Mouse (Mus musculus) large intestine, adult 2 months (tissue): ENCODE data around the gene Ddx51. TPM values are rescaled to one million over a fixed set of nuclear protein-coding genes. Genes with fewer than 3 reads are reported as not detected.

ENCODE experiments used
- DNase-seq: peaks from one replicate; pipeline ENCODE4 v3.0.0-alpha.2; 2012; ENCODE audit warnings: low read depth, low spot score
- WGBS: fragments of 180-500 bp; shearing (Covaris S2); methylation state at CpG from one replicate; pipeline ENCODE4 v1.1.7; 2018; 5-methylcytosine and 5-hydroxymethylcytosine counted together
- polyA plus RNA-seq: library from polyadenylated mRNA; depleted of rRNA; stranded (reverse); fragments of >200 nt; gene quantifications from 2 replicates; pipeline ENCODE4 v1.2.3, GENCODE M21; 2012; rRNA removed

Ddx51 gene
- polyA plus RNA-seq, 1 experiment, result 10.4 TPM

DNA sequence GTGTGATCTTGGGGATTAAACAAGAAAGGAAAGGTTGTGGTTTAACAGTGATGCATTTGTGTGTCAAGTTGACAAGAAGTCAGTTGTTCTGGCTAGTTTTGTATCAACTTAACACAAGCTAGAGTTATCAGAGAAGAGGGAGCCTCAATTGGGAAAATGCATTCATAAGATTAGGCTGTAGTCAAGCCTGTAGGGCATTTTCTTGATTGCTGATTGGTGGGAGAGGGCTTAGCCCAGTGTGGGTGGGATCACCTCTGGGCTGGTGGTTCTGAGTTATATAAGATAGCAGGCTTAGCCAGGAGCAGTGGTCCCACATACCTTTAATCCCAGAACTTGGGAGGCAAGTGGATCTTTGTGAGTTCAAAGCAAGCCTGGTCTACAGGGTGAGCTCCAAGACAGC is 6.9 kb upstream of the Ddx51 start:
- DNase-seq, result no peak

DNA sequence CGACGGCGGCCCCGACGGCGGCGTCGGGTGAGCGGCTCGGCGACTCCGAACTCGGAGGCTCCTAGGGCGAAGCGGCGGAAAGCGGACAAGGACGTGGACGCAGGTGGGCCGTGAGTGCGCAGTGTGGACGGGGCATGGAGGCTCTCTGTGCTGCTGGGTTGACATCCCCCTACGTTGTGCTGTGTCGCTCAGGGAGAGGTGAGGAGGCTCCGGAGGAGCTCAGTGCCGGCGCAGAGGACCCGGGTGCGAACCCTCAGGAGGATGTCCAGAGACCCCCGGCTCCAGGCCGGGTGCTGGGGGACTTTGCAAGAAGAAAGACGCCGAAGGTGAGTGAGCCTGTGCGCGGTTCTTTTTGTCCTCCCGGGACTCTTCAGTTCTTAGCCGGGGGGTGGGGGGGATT is 435 bp downstream of the Ddx51 start:
- DNase-seq, result no peak
- under 1% methylated on average over 37 of the region's 37 CpGs for WGBS

DNA sequence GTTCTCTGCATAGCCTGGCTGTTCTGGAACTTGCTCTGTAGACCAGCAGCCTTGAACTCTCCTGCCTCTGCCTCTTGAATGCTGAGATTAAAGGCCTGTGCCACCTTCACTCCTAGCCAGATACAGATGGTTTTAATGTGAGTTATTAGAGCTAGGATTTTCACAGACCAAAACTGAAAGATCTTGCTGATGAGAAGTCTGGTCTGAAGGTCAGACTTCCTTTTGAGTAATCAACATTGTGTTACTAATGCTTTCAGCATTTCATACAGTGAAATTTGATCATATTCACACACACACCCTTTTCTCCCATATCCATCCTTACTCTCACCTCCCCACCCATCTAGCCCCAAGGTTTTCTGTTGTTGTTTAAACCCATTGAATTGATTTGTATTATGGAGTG is 6.4 kb downstream of the Ddx51 start:
- no peak for DNase-seq

DNA sequence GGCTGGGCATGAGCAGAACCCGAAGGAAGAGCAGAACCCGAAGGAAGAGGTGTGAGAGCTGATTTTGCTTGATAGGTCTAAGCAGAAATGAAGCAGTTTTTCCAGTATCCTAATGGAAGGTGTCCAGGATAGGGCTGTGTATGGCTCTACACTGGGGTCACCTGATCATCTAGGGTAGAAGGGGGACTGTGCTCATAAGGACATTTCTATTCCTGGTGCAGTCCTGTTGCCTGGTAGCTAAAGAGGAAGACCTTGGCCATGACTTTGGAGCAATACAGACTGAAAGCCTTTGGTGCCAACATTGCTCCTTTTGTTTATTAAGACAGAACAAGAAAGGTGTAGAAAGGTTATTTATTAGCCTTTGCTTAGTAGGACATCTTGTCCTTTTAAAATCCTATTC is 10.8 kb downstream of the Ddx51 start:
- no peak for DNase-seq
- WGBS, result 93% methylated on average over 2 of the region's 2 CpGs

DNA sequence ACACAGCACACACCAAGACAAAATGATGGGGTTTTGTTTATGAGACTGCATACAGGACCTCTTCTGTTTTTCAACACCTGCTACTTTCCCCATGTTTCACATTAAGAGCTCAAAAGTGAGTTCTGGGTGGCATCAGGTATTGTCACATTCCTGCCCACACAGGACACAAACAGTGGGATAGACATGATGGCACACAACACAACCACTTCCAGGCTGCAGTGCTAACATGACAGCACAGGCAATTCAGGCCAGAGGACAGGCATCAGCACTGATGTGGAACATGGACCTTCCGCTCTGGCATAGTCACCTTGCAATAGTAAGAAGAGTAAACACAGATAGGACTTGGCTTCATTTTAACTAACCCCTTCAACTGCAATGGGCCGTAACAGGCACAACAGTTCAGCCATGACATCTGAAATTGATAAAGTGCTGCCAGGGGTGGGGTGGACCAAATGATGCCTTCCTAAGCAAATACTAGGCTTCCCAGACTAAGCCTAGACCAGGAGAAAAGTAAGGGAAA is 11.6 kb downstream of the Ddx51 start:
- no peak for DNase-seq
- WGBS, result 88% methylated on average over 2 of the region's 2 CpGs

DNA sequence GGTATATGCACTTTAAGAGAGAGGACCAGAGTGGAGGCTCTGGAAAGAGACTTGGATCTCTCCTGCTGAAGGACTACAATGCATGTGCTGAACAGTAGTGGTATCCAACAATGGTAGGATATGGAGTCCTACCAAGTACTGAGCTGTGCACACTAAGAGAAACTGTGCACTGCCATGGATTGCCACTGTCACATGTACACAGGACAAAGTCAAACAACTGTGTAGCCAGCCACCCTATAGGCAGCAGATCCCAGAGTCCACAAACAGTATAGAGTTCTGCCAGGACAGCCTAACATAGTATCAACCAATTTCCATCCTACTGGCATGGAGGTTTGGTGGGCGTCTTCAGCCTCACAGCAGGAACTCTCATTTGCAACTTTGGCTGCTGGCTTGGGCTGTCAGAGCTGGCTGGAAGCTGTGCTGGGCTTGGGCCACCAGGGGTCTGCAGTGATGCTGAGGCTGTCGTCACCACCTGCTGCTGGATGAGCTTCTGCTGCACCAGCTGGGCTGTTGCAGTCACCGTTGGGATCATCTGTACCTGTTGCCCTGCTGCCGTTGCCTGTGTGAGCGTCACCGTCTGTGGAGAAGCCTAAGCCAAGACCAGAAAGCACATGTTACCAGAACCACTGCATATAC is 12.4 kb downstream of the Ddx51 start:
- 80% methylated on average over 6 of the region's 6 CpGs for WGBS
- no peak for DNase-seq

DNA sequence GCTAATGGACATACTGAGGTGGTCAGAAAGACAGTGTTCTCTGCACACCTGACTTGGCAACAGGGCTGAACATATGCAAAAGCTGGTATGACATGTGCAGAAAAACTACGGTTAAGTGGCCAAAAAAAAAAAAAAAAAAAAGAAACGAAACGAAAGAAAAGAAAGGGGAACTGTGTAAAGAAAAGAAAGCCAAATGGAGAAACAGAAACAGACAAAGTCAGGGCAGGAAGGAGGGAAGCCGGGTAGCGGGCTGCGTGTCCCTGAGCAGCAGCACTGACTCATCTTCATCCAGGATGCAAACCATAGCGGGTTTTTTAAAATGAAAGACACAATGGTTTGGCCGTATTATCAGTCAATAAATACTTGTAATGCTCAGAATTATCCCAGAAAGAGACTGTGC is 28.8 kb downstream of the Ddx51 start:
- DNase-seq, result no peak
- 82% methylated on average over 8 of the region's 8 CpGs for WGBS

DNA sequence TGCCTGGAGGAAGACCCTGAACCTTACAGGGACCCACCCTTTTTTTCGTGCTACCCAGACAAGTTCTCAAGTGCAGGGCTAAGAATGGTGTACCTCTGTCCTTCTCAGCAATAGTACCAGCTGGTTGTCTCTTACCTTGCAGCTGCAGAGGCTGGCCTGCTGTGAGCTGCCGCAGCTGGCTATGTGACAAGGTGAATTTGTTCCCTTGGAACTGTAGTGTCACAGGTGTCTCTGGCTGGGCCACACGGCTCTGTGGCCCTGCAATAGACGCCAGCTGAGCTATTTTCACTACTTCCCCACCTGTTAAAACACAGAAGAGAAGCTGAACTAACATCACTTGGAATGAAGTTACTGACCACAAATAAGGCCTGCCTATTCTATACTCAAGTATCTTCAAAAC is 45.4 kb downstream of the Ddx51 start:
- no peak for DNase-seq
- WGBS, result 86% methylated on average over 4 of the region's 4 CpGs

DNA sequence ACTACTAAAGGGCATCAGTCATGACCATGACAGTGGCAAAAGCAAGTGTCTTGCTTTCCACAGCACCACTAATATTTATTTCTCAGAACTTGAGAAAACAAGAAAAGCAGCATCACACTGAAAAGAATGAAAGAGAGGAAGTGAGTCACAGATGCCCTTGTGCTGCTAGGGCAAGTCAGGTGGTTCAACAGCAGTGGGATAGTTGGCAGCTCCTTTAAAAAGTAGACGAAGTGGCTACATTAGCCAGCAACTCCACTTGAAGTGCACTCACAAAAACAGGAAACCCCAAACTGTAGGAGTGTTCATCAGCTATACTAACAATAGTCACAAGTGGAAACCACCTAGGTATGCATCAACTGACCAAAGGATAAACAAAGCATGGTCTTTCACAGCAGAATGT is 50.8 kb downstream of the Ddx51 start:
- DNase-seq, result no peak
- WGBS, result 75% methylated on average over 1 of the region's 1 CpGs

DNA sequence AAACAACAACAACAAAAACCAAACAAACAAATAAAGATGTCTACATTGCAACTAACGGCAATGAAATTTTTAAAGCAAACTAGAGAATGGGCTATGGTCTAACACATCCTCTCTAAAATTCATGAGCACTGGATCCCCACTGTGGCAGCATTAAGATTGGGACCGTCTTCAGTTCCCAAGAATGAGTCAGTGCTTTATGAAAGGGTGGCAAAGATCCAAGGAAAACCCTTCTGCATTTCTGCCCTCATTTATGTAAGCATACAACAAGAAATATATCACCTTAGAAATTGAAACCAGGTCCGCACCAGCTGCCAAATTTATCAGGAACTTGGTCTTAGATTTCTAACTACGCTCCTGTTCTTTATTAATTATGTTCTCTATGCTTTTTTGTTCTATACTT is 56.0 kb downstream of the Ddx51 start:
- WGBS, result 80% methylated on average over 4 of the region's 4 CpGs

More for the DNA sequence above, 56.0 kb downstream of the Ddx51 start:
- no peak for DNase-seq

Other genes with a start within 250 kb of the Ddx51 start
- gene Fbrsl1, start 204.9 kb upstream of the Ddx51 start, polyA plus RNA-seq, result 31.2 and 40.4 TPM in 2 replicates
- 0.26 and 0.27 TPM in 2 replicates for gene Galnt9, start 109.1 kb upstream of the Ddx51 start, polyA plus RNA-seq
- gene Noc4l, start within 50 bp of the Ddx51 start, polyA plus RNA-seq, result 58.3 and 61.3 TPM in 2 replicates
- gene Ep400, start 117.3 kb downstream of the Ddx51 start, polyA plus RNA-seq, result 33.9 and 49.5 TPM in 2 replicates
- gene Pus1, start 127.2 kb downstream of the Ddx51 start, polyA plus RNA-seq, result 36.8 and 37.9 TPM in 2 replicates
- gene Ulk1, start 156.6 kb downstream of the Ddx51 start, polyA plus RNA-seq, result 16.6 and 21.0 TPM in 2 replicates
- gene Hscb, start 186.3 kb downstream of the Ddx51 start, polyA plus RNA-seq, result 13.1 and 14.8 TPM in 2 replicates
- 8.2 and 13.4 TPM in 2 replicates for gene Chek2, start 186.5 kb downstream of the Ddx51 start, polyA plus RNA-seq
- 1.1 and 1.9 TPM in 2 replicates for gene Ttc28, start 226.4 kb downstream of the Ddx51 start, polyA plus RNA-seq